Mouse (Mus musculus): ENCODE data around the gene Lage3.

DNA sequence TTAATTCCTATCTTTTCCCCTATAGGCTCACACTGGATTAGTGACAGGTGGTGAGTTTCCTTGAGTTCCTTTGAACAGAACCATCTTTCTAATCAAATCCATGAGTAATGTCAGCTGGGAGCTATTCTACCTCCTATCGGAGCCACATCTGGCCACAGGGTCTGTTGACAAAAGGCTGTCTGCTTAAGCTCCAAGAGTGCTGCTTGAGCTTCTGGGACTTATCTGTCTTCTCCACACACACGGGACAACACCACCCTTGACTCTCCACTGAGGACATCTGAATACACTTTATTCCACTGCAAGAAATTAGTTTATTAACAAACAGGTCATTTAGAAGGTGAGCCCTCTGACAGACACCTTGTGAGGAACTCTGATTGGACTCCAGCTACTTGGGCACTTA, 31.0 kb upstream of the Lage3 start:
- TF ChIP-seq CHD2 (IDR thresholded peaks at IDR 0.05; ENCODE audit: low read depth, low read length) (no peak), ZC3H11A (IDR thresholded peaks at IDR 0.05; ENCODE audit: borderline replicate concordance, low read depth, low read length) (no peak)

Data from ES-E14 (cell line).